Mouse (Mus musculus) hindbrain, embryonic 12.5 days (tissue): ENCODE data around the gene Srsf6. TPM values are rescaled to one million over a fixed set of nuclear protein-coding genes. Genes with fewer than 3 reads are reported as not detected.
"Not testable (repeated sequence)": the region's sequence is repeated elsewhere in the genome, so short reads cannot be mapped to it uniquely, and the experiment has no call there.

Experiments
- ATAC-seq: fragments of 200-750 bp; cut with Nextera tagmentation; 2 replicates; pipeline ENCODE4 v1.8.0; 2017; ENCODE audit warnings: moderate TSS enrichment; ENCODE audit not compliant: low FRiP score
- H3K27ac ChIP-seq: fragments of 300-500 bp; sonication (generic); 2 replicates; pipeline ENCODE4 v1.5.1; 2016; ENCODE audit warnings: mild to moderate bottlenecking
- H3K27me3 ChIP-seq: fragments of 300-500 bp; sonication (generic); 2 replicates; pipeline ENCODE4 v1.6.1; 2016; ENCODE audit warnings: mild to moderate bottlenecking
- H3K36me3 ChIP-seq: fragments of 300-500 bp; sonication (generic); 2 replicates; pipeline ENCODE4 v1.6.1; 2016; ENCODE audit warnings: mild to moderate bottlenecking
- H3K4me1 ChIP-seq: fragments of 300-500 bp; sonication (generic); 2 replicates; pipeline ENCODE4 v1.6.1; 2016
- H3K4me2 ChIP-seq: fragments of 300-500 bp; sonication (generic); replicated peaks from 2 replicates; pipeline ENCODE4 v1.6.1; 2016; ENCODE audit warnings: mild to moderate bottlenecking
- H3K4me3 ChIP-seq: fragments of 300-500 bp; sonication (generic); 2 replicates; pipeline ENCODE4 v1.5.1; 2016; ENCODE audit warnings: mild to moderate bottlenecking
- H3K9ac ChIP-seq: fragments of 300-500 bp; sonication (generic); 2 replicates; pipeline ENCODE4 v1.6.1; 2016; ENCODE audit warnings: mild to moderate bottlenecking, moderate library complexity
- H3K9me3 ChIP-seq: fragments of 300-500 bp; sonication (generic); replicated peaks from 2 replicates; pipeline ENCODE4 v1.6.1; 2016; ENCODE audit warnings: mild to moderate bottlenecking
- WGBS: fragments of 180-500 bp; shearing (Covaris S2); methylation state at CpG from one replicate; pipeline ENCODE4 v1.1.7; 2016; 5-methylcytosine and 5-hydroxymethylcytosine counted together
- polyA plus RNA-seq: library from polyadenylated mRNA; unstranded; fragments of >200 nt; fragmentation: Nextera tagmentation; extraction: Ambion mirVana; gene quantifications from 2 replicates; pipeline ENCODE4 v1.2.1, GENCODE M21; 2016

Gene Srsf6
- 223 and 252 TPM in 2 replicates for polyA plus RNA-seq

DNA sequence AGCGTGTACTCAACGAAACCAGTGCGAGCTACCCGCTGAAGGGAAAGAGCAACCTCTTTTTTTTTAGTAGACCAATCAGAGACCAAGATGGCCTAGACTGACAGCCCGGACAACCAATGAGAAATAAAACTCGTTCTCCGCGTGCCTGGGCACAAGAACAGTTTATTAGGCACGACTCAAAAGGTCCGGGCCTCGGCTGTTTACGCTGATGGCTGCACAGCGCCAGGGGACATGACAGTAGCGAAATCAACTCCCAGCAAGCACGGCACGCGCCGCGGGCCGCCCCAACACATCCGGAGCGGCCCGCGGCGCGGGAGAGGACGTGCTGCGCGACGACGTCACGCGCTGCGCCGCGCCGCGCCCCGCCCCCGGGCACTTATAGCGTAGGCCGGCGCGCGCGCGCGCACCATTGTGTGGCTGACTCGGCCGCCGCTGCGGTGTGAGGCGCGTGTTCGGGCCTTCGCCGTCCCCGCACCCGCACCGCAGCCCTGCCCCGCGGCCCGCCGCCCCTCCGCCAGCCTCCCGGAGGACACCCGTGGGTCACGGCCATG is at the start of gene Srsf6:
Gene Srsf6 (plus strand): TSS at position 406 of the 551 bp plus-strand sequence.
- ATAC-seq = peak; percentile 94
- Histone ChIP-seq H3K4me3 (peak within 1 kb of the TSS; percentile 98), H3K9me3 (no peaks in the 10 kb centered on the region), H3K4me1 (peaks cover 18% of the 10 kb centered on the region), H3K36me3 (peaks cover 33% of the 10 kb centered on the region), H3K4me2 (peak within 1 kb of the TSS; percentile 78), H3K9ac (peak within 1 kb of the TSS; percentile 100), H3K27me3 (0 out of 2 replicates have a peak, but pooled peaks cover 8% of the 10 kb centered on the region), H3K27ac (peak within 1 kb of the TSS; percentile 98)
- under 1% methylated on average over 66 of the region's 68 CpGs for WGBS

DNA sequence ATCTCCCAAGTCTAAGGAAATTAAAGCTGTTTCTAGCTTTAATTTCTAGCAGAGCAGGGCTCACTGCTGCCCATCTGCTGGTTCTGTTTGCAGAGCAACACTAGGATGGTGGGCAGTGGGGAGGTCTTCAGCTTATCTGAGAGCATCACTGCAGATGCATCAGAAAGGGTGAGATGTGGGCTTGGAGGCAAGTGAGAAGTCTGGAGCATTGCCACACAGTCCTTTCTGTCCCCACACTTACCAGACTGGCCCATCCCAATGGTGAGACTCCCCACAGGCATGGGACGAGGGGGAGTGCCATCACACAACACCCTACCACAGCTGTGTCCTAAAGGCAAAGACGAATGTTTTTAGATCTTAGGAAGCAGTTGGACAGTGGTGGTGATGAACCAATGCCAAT is 47.2 kb upstream of the Srsf6 start:
- WGBS = 72% methylated on average over 2 of the region's 2 CpGs
- H3K9me3 ChIP-seq = no peaks in the 10 kb centered on the region
- no peaks in the 10 kb centered on the region for H3K27me3 ChIP-seq
- H3K36me3 ChIP-seq = no peaks in the 10 kb centered on the region
- no peak overlapping the region for H3K4me3 ChIP-seq
- no peak overlapping the region for H3K27ac ChIP-seq
- no peaks in the 10 kb centered on the region for H3K4me1 ChIP-seq
- ATAC-seq = no peak
- H3K9ac ChIP-seq = no peak overlapping the region
- no peak overlapping the region for H3K4me2 ChIP-seq

DNA sequence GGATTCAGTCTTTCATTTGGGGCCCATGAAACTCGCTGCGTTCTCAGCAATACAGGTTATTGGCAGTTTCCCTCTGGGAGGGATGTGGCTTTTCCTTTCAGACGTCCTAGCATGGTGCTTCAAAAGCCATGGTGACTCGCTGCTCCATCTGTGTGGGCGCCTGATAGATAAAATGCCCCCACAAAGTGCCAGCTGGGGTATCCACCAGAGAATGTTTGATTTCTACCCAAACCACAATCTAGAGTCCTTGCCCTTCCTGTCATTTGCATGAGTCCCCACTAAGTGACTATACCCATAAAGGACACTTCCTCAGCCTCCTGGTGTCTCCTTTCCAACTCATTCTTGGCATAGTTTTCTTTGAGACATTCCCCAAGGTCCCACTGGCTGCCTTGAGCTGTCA is 44.2 kb upstream of the Srsf6 start:
- no peak overlapping the region for H3K27ac ChIP-seq
- no peak overlapping the region for H3K4me2 ChIP-seq
- no peaks in the 10 kb centered on the region for H3K4me1 ChIP-seq
- H3K27me3 ChIP-seq = no peaks in the 10 kb centered on the region
- no peak for ATAC-seq
- no peaks in the 10 kb centered on the region for H3K9me3 ChIP-seq
- 82% methylated on average over 5 of the region's 5 CpGs for WGBS
- no peak overlapping the region for H3K4me3 ChIP-seq
- H3K9ac ChIP-seq = no peak overlapping the region
- no peaks in the 10 kb centered on the region for H3K36me3 ChIP-seq

DNA sequence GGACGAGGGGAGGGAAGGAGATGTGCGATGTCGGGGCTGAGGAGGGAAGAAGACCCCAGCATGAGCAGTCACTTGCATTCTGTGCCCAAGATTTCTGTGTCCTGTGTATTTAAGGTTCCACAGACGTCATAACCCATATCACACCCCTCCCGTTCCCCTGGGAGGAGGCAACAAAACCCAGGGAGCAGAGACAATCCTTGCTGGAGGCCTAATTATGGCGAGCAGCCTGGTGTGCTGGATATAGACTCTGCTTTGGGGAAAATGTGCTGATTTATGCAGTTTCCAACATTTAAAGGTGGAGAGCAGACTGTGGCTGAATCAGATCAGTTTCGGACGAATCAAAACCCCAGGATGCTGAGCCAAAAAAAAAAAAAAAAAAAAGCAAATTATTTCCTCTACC is 42.7 kb upstream of the Srsf6 start:
- Histone ChIP-seq H3K9ac (no peak overlapping the region), H3K27ac (no peak overlapping the region), H3K4me1 (no peaks in the 10 kb centered on the region), H3K36me3 (no peaks in the 10 kb centered on the region), H3K27me3 (no peaks in the 10 kb centered on the region), H3K4me2 (no peak overlapping the region), H3K9me3 (no peaks in the 10 kb centered on the region), H3K4me3 (no peak overlapping the region)
- ATAC-seq = no peak
- 89% methylated on average over 8 of the region's 8 CpGs for WGBS

DNA sequence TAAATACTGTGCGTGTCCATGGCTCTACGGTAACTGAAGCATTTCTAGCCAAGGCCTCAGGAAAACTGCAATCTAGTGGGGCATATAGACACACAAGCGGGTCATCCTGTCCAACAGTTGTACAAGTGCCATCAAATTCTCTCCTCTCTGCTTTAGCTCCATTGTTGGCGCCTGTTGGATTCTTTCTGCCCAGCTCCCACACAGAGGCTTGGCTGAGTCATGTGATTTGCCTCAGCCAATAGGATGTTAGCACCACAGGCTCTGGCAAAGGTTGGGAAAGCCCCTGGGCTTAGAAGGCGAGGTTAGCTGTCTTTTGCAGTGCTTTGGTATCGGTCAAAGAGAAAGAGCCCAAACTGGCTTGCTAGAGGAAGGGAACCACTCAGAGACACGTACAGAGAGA is 42.1 kb upstream of the Srsf6 start:
- Histone ChIP-seq H3K4me3 (no peak overlapping the region), H3K9me3 (no peaks in the 10 kb centered on the region), H3K36me3 (no peaks in the 10 kb centered on the region), H3K27ac (no peak overlapping the region), H3K4me1 (no peaks in the 10 kb centered on the region), H3K9ac (no peak overlapping the region), H3K27me3 (no peaks in the 10 kb centered on the region), H3K4me2 (no peak overlapping the region)
- WGBS = 72% methylated on average over 7 of the region's 7 CpGs
- ATAC-seq = peak; percentile 19; the same call in 1 of the 2 replicates

DNA sequence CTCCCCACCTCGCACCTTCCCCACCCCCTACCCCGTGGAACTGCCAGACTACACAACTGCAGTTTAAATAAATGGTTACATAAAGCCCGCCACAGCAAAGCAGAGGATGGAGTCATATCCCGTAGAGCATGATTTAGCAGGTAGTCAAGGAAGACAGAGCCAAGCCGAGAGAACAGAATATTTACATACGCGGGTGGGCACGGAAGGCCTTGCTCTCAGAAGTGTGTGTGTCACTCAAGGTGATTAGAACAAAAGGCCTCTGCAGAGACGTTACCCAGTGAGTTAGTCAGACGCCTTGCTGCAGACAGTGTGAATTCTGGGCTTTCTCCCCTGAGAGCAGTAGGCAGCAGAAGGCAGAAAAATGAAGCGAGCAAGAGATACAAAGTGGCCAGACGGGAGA is 41.6 kb upstream of the Srsf6 start:
- H3K27me3 ChIP-seq = no peaks in the 10 kb centered on the region
- 74% methylated on average over 12 of the region's 12 CpGs for WGBS
- H3K27ac ChIP-seq = no peak overlapping the region
- H3K4me1 ChIP-seq = no peaks in the 10 kb centered on the region
- H3K4me3 ChIP-seq = no peak overlapping the region
- H3K9ac ChIP-seq = no peak overlapping the region
- ATAC-seq = no peak
- no peaks in the 10 kb centered on the region for H3K9me3 ChIP-seq
- H3K36me3 ChIP-seq = no peaks in the 10 kb centered on the region
- H3K4me2 ChIP-seq = no peak overlapping the region

DNA sequence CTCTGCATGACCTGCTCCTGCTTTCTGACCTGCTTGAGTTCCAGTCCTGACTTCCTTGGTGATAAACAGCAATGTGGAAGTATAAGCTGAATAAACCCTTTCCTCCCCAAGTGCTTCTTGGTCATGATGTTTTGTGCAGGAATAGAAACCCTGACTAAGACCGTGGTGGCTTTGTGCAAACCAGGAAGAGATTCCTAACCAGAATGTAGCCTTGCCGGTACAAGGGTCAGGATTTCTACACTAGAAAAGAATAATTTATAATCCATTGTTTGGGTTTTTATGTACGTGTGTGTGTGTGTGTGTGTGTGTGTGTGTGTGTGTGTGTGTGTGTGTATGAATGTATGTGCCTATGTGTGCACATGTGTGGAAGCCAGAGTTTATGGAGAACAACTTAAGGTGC is 38.3 kb upstream of the Srsf6 start:
- not testable (repeated sequence) for H3K4me3 ChIP-seq, H3K27me3 ChIP-seq, H3K4me2 ChIP-seq, ATAC-seq, H3K9me3 ChIP-seq, H3K36me3 ChIP-seq, H3K9ac ChIP-seq, H3K4me1 ChIP-seq, H3K27ac ChIP-seq
- 86% methylated on average over 3 of the region's 3 CpGs for WGBS

DNA sequence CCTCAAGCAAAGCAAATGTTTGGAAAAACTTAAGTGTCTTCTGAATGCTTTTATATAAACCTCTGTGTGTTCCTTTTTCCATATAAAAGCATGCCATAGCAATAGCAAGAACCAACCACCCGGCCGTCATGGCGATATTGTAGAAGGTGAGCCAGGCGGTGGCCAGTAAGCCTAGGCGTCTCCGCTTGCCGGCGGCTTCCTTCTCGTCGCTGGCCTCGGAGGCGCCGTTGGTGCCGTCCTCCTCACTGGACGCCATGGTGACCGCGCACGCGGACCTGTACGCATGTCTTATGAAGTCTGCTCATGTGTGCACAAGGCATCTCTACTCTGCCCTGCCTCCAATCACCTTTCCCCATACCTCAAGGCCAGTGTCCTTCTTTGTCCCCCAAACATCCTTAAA is 32.1 kb upstream of the Srsf6 start:
- ATAC-seq, H3K4me2 ChIP-seq, H3K9ac ChIP-seq, H3K27me3 ChIP-seq, H3K36me3 ChIP-seq, H3K27ac ChIP-seq, H3K4me3 ChIP-seq, H3K9me3 ChIP-seq, H3K4me1 ChIP-seq: not testable (repeated sequence)
- 92% methylated on average over 20 of the region's 20 CpGs for WGBS

DNA sequence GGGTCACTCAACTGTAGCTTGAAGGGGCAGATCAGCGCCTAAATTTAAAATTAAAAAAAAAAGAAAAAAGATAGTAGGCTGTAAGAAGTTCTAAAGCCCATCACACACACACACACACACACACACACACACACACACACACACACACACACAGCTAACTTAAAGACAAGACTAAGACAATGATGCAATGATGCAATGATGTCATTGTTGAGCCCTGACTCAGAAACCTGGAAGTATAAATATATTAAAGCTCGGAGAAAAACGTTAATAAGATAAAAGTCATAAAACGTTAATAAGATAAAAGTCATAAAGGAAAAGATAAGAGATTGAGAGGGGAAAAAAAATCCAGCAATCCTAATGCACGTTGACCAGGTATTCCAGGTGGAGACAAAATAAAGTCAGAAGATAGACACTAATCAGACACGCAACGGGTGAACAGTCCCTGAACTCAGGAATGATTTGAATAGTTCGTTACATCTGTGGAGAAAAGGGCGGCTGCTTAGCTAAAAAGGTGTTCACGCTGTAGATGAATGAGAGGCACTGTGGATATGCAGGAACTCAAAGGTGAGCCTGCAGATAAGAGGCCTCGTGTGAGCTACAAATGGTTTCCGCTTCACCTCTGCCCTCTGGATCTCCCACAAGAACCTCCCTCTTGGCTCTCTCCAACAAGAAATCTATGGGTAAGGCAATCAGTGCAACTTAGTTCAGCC is 31.3 kb upstream of the Srsf6 start:
- no peaks in the 10 kb centered on the region for H3K27me3 ChIP-seq
- H3K36me3 ChIP-seq = no peaks in the 10 kb centered on the region
- no peak overlapping the region for H3K9ac ChIP-seq
- no peak overlapping the region for H3K4me3 ChIP-seq
- WGBS = 65% methylated on average over 12 of the region's 12 CpGs
- H3K27ac ChIP-seq = no peak overlapping the region
- H3K4me1 ChIP-seq = peaks cover 5% of the 10 kb centered on the region; the same call in 1 of the 2 replicates
- no peak overlapping the region for H3K4me2 ChIP-seq
- no peak for ATAC-seq
- H3K9me3 ChIP-seq = no peaks in the 10 kb centered on the region

DNA sequence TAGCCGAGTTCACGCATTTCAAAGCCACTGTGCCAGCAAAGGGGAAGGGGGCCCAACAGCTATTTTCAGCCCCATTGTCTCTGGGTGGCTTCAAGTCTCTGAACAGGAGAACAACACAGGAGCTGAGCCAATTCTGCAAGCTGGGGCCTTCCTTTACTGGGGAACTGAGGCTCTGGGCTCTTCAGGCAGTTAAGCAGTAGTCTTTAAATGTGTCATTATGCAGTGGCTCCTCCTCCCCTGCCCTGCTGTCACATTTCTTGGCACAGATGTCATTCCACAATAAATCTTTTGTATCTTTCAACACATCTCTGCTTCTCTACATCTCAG is 30.8 kb upstream of the Srsf6 start:
- no peak overlapping the region for H3K27ac ChIP-seq
- H3K4me1 ChIP-seq = peaks cover 5% of the 10 kb centered on the region; the same call in 1 of the 2 replicates
- WGBS = 13% methylated on average over 2 of the region's 2 CpGs
- no peak overlapping the region for H3K4me3 ChIP-seq
- no peaks in the 10 kb centered on the region for H3K27me3 ChIP-seq
- no peak overlapping the region for H3K4me2 ChIP-seq
- no peaks in the 10 kb centered on the region for H3K36me3 ChIP-seq
- H3K9me3 ChIP-seq = no peaks in the 10 kb centered on the region
- H3K9ac ChIP-seq = no peak overlapping the region
- ATAC-seq = peak; percentile 38; the same call in 1 of the 2 replicates

DNA sequence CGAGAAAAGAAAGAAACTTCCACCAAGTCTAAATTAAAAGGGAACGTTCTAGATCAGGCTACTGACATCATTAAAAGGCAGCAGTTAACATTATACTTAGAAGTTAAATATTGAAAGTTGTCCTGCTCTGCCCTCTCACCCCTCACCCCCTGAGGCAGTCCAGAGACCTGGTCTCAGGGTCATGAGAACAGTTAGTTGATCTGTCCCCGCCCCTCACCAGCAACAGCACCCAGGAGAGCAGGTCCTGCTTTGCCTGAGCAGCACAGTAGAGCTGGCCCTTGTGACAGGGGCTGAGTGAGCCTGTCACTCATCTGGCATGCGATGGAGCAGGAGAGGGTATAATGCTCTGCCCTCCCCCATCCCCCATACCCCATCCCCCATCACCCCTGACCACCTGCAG is 25.4 kb upstream of the Srsf6 start:
- ATAC-seq = no peak
- 60% methylated on average over 4 of the region's 4 CpGs for WGBS

DNA sequence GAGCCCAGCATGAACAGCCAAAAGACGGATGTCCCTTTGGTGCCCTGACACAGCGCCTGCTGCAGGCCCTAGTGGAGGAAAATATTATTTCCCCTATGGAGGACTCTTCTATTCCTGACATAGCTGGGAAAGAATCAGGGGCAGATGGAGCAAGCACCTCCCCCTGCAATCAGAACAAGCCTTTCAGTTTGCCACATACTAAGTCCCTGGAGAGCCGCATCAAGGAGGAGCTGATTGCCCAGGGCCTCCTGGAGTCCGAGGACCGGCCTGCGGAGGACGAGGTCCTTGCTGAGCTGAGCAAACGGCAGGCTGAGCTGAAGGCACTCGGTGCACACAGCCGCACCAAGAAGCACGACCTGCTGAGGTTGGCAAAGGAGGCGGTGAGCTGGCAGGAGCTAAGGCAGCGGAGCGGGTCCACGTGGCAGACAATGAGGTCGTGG is 23.3 kb upstream of the Srsf6 start:
- no peak overlapping the region for H3K4me3 ChIP-seq
- H3K27ac ChIP-seq = no peak overlapping the region
- H3K9me3 ChIP-seq = no peaks in the 10 kb centered on the region
- H3K4me1 ChIP-seq = no peaks in the 10 kb centered on the region
- 36% methylated on average over 16 of the region's 16 CpGs for WGBS
- no peak overlapping the region; the same call in 1 of the 2 replicates for H3K9ac ChIP-seq
- H3K36me3 ChIP-seq = no peaks in the 10 kb centered on the region
- no peaks in the 10 kb centered on the region for H3K27me3 ChIP-seq
- H3K4me2 ChIP-seq = no peak overlapping the region; the same call in 1 of the 2 replicates
- ATAC-seq = 0 out of 2 replicates have a peak, but pooled peaks have one; percentile 32

More for the DNA sequence above, 25.4 kb upstream of the Srsf6 start:
- Histone ChIP-seq H3K9ac (no peak overlapping the region), H3K4me3 (no peak overlapping the region), H3K27ac (no peak overlapping the region), H3K27me3 (no peaks in the 10 kb centered on the region), H3K4me1 (no peaks in the 10 kb centered on the region), H3K4me2 (no peak overlapping the region), H3K36me3 (no peaks in the 10 kb centered on the region), H3K9me3 (no peaks in the 10 kb centered on the region)

DNA sequence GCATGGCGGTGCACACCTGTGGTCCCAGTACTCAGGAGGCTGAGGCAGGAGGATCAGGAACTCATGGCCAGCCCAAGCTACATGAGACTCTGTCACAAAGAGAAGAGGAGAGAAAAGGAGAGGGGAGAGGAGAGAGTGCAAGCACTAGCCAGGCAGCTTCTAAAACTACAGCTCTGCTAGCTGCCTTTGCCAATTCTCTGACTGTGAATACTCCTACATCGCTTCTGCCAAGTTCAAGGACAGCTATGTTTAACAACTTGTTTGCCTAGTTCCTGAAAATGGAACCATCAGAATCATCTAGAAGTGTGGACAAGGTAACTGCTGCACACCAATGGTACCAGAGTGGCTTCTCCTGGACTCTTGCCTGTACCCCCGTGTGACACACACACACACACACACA is 17.3 kb upstream of the Srsf6 start:
- Histone ChIP-seq H3K27ac (no peak overlapping the region), H3K4me2 (no peak overlapping the region), H3K27me3 (no peaks in the 10 kb centered on the region), H3K9me3 (no peaks in the 10 kb centered on the region), H3K9ac (no peak overlapping the region), H3K36me3 (no peaks in the 10 kb centered on the region), H3K4me3 (no peak overlapping the region), H3K4me1 (no peaks in the 10 kb centered on the region)
- ATAC-seq = no peak
- 78% methylated on average over 3 of the region's 3 CpGs for WGBS
